Mouse (Mus musculus): ENCODE results near the gene Gm21188. TPM values are rescaled to one million over a fixed set of nuclear protein-coding genes. Genes with fewer than 3 reads are reported as not detected.
"Not testable (repeated sequence)": the region's sequence is repeated elsewhere in the genome, so short reads cannot be mapped to it uniquely, and the experiment has no call there.

Gene Gm21188
- polyA plus RNA-seq, 1 experiment from 2014 or later: not detected

DNA sequence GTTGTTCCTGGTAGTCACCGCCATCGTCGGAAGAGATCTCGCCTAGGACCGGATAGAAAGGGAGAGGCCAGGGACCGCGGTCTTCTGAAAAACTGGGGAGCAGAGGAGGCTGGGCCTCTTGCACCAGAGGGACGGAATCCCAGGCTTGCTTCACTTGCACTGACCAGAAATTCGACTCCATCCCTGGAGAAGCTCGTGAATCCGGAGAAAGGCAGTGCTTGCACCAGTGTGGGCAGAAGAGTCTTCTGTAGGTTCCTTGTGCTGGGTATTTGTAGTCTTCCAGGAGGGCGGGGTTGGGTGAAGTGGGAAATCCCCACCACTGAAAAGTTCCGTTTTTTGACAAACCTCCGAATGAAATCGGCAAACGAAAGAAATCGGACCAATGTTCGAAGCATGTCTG lies 16.8 kb downstream of the Gm21188 start:
- H3K4me3 ChIP-seq (ENCODE audit: low read depth, low read length); ATAC-seq (replicated peaks; ENCODE audit: insufficient number of reproducible peaks, low FRiP score, low TSS enrichment, low read depth); H3K27me3 ChIP-seq (ENCODE audit: control insufficient read depth, insufficient read depth, low read length); H3K4me2 ChIP-seq (ENCODE audit: low read depth, low read length); H3K9ac ChIP-seq (replicated peaks; ENCODE audit: low read length); H3K36me3 ChIP-seq (replicated peaks; ENCODE audit: control insufficient read depth, insufficient read depth, low read depth, low read length); H3K9me3 ChIP-seq (replicated peaks; ENCODE audit: control insufficient read depth, low read length); H3K27ac ChIP-seq (replicated peaks; ENCODE audit: low read depth, low read length); H3K4me1 ChIP-seq (ENCODE audit: control insufficient read depth, insufficient read depth, low read length); DNase-seq (ENCODE audit: low spot score): not testable (repeated sequence)
- WGBS: under 1% methylated on average over 9 of the region's 18 CpGs

DNA sequence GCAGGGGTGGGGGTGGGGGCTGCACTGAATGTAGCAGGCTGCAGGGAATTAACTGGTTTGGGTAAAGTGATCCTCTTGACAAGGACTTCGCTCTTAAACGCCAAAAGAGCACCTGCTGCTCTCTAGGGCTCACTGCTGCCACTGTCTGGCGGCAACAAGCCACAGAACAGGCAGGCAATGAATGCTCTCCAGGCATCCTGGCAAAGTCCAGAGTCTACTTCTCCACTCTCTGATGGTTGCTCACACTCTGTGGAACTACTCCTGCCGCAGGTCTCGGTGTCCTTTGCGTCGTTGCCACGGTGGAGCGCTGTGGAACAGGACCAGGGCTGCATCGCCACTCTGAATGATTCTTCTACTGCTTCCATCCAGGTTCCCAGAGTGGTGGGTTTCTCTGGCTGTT lies 17.4 kb downstream of the Gm21188 start:
- not testable (repeated sequence) for H3K4me1 ChIP-seq (ENCODE audit: control insufficient read depth, insufficient read depth, low read length); DNase-seq (ENCODE audit: low spot score); H3K4me3 ChIP-seq (ENCODE audit: low read depth, low read length); H3K9ac ChIP-seq (replicated peaks; ENCODE audit: low read length); H3K27ac ChIP-seq (replicated peaks; ENCODE audit: low read depth, low read length); H3K4me2 ChIP-seq (ENCODE audit: low read depth, low read length); H3K27me3 ChIP-seq (ENCODE audit: control insufficient read depth, insufficient read depth, low read length); H3K36me3 ChIP-seq (replicated peaks; ENCODE audit: control insufficient read depth, insufficient read depth, low read depth, low read length); ATAC-seq (replicated peaks; ENCODE audit: insufficient number of reproducible peaks, low FRiP score, low TSS enrichment, low read depth); H3K9me3 ChIP-seq (replicated peaks; ENCODE audit: control insufficient read depth, low read length)
- WGBS: 0% methylated on average over 3 of the region's 10 CpGs

DNA sequence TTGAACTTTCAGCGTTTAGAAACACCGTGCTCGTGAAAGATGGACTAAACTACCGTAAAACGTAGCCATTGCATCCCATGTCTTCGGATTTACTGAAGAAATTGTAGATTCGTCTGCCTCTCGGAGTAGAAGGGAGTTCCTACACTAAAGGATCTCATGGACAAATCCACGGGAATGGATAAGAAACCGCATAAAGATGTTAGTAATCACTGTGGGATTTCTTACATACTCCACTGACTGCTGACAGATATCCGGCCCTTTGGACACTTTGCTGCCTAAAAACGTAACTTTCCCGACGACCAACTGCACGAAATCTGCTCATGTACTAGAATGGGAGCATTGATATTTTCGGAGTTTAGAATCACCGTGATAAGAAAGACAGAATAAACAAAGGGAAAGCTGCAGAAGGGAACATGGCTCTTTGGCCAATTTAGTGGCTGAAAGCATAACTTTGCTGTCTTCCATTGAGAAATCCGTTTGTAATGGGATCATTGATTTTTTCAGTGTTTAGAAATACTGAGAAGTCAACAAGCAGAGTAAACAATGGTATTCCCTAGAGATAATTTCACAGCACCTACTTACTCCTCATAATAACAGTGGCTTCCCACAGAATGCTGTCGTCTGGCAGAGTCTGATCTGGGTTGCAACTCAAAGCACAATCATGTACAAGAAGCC lies 18.3 kb downstream of the Gm21188 start:
- not testable (repeated sequence) for H3K4me3 ChIP-seq (ENCODE audit: low read depth, low read length); H3K9me3 ChIP-seq (replicated peaks; ENCODE audit: control insufficient read depth, low read length); H3K36me3 ChIP-seq (replicated peaks; ENCODE audit: control insufficient read depth, insufficient read depth, low read depth, low read length); H3K9ac ChIP-seq (replicated peaks; ENCODE audit: low read length); ATAC-seq (replicated peaks; ENCODE audit: insufficient number of reproducible peaks, low FRiP score, low TSS enrichment, low read depth); H3K27ac ChIP-seq (replicated peaks; ENCODE audit: low read depth, low read length); H3K27me3 ChIP-seq (ENCODE audit: control insufficient read depth, insufficient read depth, low read length); H3K4me2 ChIP-seq (ENCODE audit: low read depth, low read length); DNase-seq (ENCODE audit: low spot score); H3K4me1 ChIP-seq (ENCODE audit: control insufficient read depth, insufficient read depth, low read length)
- 2% methylated on average over 16 of the region's 19 CpGs for WGBS

DNA sequence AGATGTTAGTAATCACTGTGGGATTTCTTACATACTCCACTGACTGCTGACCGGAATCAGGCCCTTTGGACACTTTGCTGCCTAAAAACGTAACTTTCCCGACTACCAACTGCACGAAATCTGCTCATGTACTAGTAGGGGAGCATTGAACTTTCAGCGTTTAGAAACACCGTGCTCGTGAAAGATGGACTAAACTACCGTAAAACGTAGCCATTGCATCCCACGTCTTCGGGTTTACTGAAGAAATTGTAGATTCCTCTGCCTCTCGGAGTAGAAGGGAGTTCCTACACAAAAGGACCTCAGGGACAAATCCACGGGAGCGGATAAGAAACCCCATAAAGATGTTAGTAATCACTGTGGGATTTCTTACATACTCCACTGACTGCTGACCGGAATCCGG lies 20.3 kb downstream of the Gm21188 start:
- not testable (repeated sequence) for H3K4me3 ChIP-seq (ENCODE audit: low read depth, low read length); ATAC-seq (replicated peaks; ENCODE audit: insufficient number of reproducible peaks, low FRiP score, low TSS enrichment, low read depth); H3K36me3 ChIP-seq (replicated peaks; ENCODE audit: control insufficient read depth, insufficient read depth, low read depth, low read length); H3K9me3 ChIP-seq (replicated peaks; ENCODE audit: control insufficient read depth, low read length); H3K4me2 ChIP-seq (ENCODE audit: low read depth, low read length); H3K4me1 ChIP-seq (ENCODE audit: control insufficient read depth, insufficient read depth, low read length); H3K9ac ChIP-seq (replicated peaks; ENCODE audit: low read length); H3K27ac ChIP-seq (replicated peaks; ENCODE audit: low read depth, low read length); H3K27me3 ChIP-seq (ENCODE audit: control insufficient read depth, insufficient read depth, low read length); DNase-seq (ENCODE audit: low spot score)
- 0% methylated on average over 11 of the region's 16 CpGs for WGBS

DNA sequence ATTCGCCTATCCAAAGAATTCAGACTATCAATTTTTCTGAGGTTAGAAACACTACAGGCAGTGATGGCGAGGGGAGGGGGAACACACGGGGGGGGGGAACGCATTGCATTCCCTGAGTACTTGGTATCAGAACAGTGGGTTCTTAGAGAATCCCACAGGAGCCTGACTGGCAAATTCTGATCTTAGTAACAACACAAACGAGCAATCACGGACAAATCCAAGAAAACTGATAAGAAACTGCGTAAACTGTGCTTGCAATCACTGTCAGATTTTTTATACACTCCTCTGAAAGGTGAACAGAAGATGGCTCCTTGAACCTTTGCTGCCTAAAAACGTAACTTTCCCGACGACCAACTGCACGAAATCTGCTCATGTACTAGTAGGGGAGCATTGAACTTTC lies 24.6 kb downstream of the Gm21188 start:
- under 1% methylated on average over 9 of the region's 11 CpGs for WGBS

DNA sequence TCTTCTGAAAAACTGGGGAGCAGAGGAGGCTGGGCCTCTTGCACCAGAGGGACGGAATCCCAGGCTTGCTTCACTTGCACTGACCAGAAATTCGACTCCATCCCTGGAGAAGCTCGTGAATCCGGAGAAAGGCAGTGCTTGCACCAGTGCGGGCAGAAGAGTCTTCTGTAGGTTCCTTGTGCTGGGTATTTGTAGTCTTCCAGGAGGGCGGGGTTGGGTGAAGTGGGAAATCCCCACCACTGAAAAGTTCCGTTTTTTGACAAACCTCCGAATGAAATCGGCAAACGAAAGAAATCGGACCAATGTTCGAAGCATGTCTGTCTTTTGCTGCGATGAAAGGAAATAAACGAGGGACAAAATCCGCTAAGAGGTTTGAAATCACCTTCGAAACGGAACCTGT lies 25.1 kb downstream of the Gm21188 start, which contains the start of gene Gm36079:
TSS of gene Gm36079 (minus strand) at position 101 of the 400 bp plus-strand sequence.
- not testable (repeated sequence) for H3K4me1 ChIP-seq (ENCODE audit: control insufficient read depth, insufficient read depth, low read length); H3K36me3 ChIP-seq (replicated peaks; ENCODE audit: control insufficient read depth, insufficient read depth, low read depth, low read length); H3K9ac ChIP-seq (replicated peaks; ENCODE audit: low read length); H3K9me3 ChIP-seq (replicated peaks; ENCODE audit: control insufficient read depth, low read length); DNase-seq (ENCODE audit: low spot score); H3K27me3 ChIP-seq (ENCODE audit: control insufficient read depth, insufficient read depth, low read length); ATAC-seq (replicated peaks; ENCODE audit: insufficient number of reproducible peaks, low FRiP score, low TSS enrichment, low read depth); H3K27ac ChIP-seq (replicated peaks; ENCODE audit: low read depth, low read length); H3K4me2 ChIP-seq (ENCODE audit: low read depth, low read length); H3K4me3 ChIP-seq (ENCODE audit: low read depth, low read length)
- WGBS: 20% methylated on average over 1 of the region's 17 CpGs

More for the DNA sequence above, 24.6 kb downstream of the Gm21188 start:
- H3K27me3 ChIP-seq (ENCODE audit: control insufficient read depth, insufficient read depth, low read length); ATAC-seq (replicated peaks; ENCODE audit: insufficient number of reproducible peaks, low FRiP score, low TSS enrichment, low read depth); DNase-seq (ENCODE audit: low spot score); H3K4me3 ChIP-seq (ENCODE audit: low read depth, low read length); H3K9me3 ChIP-seq (replicated peaks; ENCODE audit: control insufficient read depth, low read length); H3K27ac ChIP-seq (replicated peaks; ENCODE audit: low read depth, low read length); H3K4me1 ChIP-seq (ENCODE audit: control insufficient read depth, insufficient read depth, low read length); H3K9ac ChIP-seq (replicated peaks; ENCODE audit: low read length); H3K4me2 ChIP-seq (ENCODE audit: low read depth, low read length); H3K36me3 ChIP-seq (replicated peaks; ENCODE audit: control insufficient read depth, insufficient read depth, low read depth, low read length): not testable (repeated sequence)

DNA sequence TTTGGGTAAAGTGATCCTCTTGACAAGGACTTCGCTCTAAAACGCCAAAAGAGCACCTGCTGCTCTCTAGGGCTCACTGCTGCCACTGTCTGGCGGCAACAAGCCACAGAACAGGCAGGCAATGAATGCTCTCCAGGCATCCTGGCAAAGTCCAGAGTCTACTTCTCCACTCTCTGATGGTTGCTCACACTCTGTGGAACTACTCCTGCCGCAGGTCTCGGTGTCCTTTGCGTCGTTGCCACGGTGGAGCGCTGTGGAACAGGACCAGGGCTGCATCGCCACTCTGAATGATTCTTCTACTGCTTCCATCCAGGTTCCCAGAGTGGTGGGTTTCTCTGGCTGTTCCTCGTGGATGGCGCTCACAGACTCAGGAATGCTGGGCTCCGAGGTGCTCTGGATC lies 25.6 kb downstream of the Gm21188 start:
- DNase-seq (ENCODE audit: low spot score): not testable (repeated sequence)
- WGBS: 0% methylated on average over 3 of the region's 13 CpGs

DNA sequence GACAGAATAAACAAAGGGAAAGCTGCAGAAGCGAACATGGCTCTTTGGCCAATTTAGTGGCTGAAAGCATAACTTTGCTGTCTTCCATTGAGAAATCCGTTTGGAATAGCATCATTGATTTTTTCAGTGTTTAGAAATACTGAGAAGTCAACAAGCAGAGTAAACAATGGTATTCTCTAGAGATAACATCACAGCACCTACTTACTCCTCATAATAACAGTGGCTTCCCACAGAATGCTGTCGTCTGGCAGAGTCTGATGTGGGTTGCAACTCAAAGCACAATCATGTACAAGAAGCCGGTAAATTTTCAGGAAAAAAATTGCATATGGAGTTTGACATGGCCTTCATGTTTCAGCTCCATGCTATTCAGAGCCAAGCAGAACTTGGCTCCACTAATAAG lies 26.4 kb downstream of the Gm21188 start:
- H3K36me3 ChIP-seq (replicated peaks; ENCODE audit: control insufficient read depth, insufficient read depth, low read depth, low read length); H3K9me3 ChIP-seq (replicated peaks; ENCODE audit: control insufficient read depth, low read length); H3K27ac ChIP-seq (replicated peaks; ENCODE audit: low read depth, low read length); H3K4me3 ChIP-seq (ENCODE audit: low read depth, low read length); H3K4me1 ChIP-seq (ENCODE audit: control insufficient read depth, insufficient read depth, low read length); H3K9ac ChIP-seq (replicated peaks; ENCODE audit: low read length); H3K4me2 ChIP-seq (ENCODE audit: low read depth, low read length); H3K27me3 ChIP-seq (ENCODE audit: control insufficient read depth, insufficient read depth, low read length); ATAC-seq (replicated peaks; ENCODE audit: insufficient number of reproducible peaks, low FRiP score, low TSS enrichment, low read depth): not testable (repeated sequence)
- DNase-seq (ENCODE audit: low spot score): peak; percentile 0
- 9% methylated on average over 4 of the region's 4 CpGs for WGBS

More for the DNA sequence above, 25.6 kb downstream of the Gm21188 start:
- not testable (repeated sequence) for H3K4me3 ChIP-seq (ENCODE audit: low read depth, low read length); H3K9me3 ChIP-seq (replicated peaks; ENCODE audit: control insufficient read depth, low read length); H3K27ac ChIP-seq (replicated peaks; ENCODE audit: low read depth, low read length); H3K36me3 ChIP-seq (replicated peaks; ENCODE audit: control insufficient read depth, insufficient read depth, low read depth, low read length); H3K27me3 ChIP-seq (ENCODE audit: control insufficient read depth, insufficient read depth, low read length); H3K4me1 ChIP-seq (ENCODE audit: control insufficient read depth, insufficient read depth, low read length); H3K4me2 ChIP-seq (ENCODE audit: low read depth, low read length); H3K9ac ChIP-seq (replicated peaks; ENCODE audit: low read length)
- 0 out of 2 replicates have a peak, but pooled peaks have one; percentile 52 for ATAC-seq (replicated peaks; ENCODE audit: insufficient number of reproducible peaks, low FRiP score, low TSS enrichment, low read depth)
